Mouse (Mus musculus) limb, embryonic 13.5 days (tissue): ENCODE data around the gene Olfr1166. TPM values are rescaled to one million over a fixed set of nuclear protein-coding genes. Genes with fewer than 3 reads are reported as not detected.
"Not testable (repeated sequence)": the region's sequence is repeated elsewhere in the genome, so short reads cannot be mapped to it uniquely, and the experiment has no call there.

ENCODE experiments used
- ATAC-seq: fragments of 200-750 bp; cut with Nextera tagmentation; 2 replicates; pipeline ENCODE4 v1.8.0; 2017; ENCODE audit warnings: low read depth, moderate number of reproducible peaks, moderate TSS enrichment; ENCODE audit not compliant: low FRiP score
- H3K27ac ChIP-seq: fragments of 300-500 bp; sonication (generic); 2 replicates; pipeline ENCODE4 v1.5.1; 2015; ENCODE audit warnings: inconsistent platforms, mild to moderate bottlenecking, moderate library complexity
- H3K27me3 ChIP-seq: fragments of 300-500 bp; sonication (generic); 2 replicates; pipeline ENCODE4 v1.6.1; 2015; ENCODE audit warnings: mild to moderate bottlenecking, inconsistent platforms
- H3K36me3 ChIP-seq: fragments of 300-500 bp; sonication (generic); 2 replicates; pipeline ENCODE4 v1.6.1; 2015; ENCODE audit warnings: inconsistent platforms, mild to moderate bottlenecking, moderate library complexity
- H3K4me1 ChIP-seq: fragments of 300-500 bp; sonication (generic); 2 replicates; pipeline ENCODE4 v1.6.1; 2015; ENCODE audit warnings: inconsistent platforms
- H3K4me2 ChIP-seq: fragments of 300-500 bp; sonication (generic); replicated peaks from 2 replicates; pipeline ENCODE4 v1.6.1; 2015; ENCODE audit warnings: inconsistent platforms, mild to moderate bottlenecking, moderate library complexity
- H3K4me3 ChIP-seq: fragments of 300-500 bp; sonication (generic); 2 replicates; pipeline ENCODE4 v1.5.1; 2015; ENCODE audit warnings: moderate library complexity, mild to moderate bottlenecking, inconsistent platforms
- H3K9ac ChIP-seq: fragments of 300-500 bp; sonication (generic); 2 replicates; pipeline ENCODE4 v1.6.1; 2015; ENCODE audit warnings: mild to moderate bottlenecking, inconsistent platforms
- H3K9me3 ChIP-seq: fragments of 300-500 bp; sonication (generic); 2 replicates; pipeline ENCODE4 v1.6.1; 2016; ENCODE audit warnings: inconsistent platforms
- WGBS: fragments of 180-500 bp; shearing (Covaris S2); methylation state at CpG from one replicate; pipeline ENCODE4 v1.1.7; 2015; 5-methylcytosine and 5-hydroxymethylcytosine counted together
- polyA plus RNA-seq: library from polyadenylated mRNA; unstranded; fragments of >200 nt; fragmentation: Nextera tagmentation; extraction: Ambion mirVana; gene quantifications from 2 replicates; pipeline ENCODE4 v1.2.1, GENCODE M21; 2015

The Olfr1166 gene
- polyA plus RNA-seq = not detected in 2 replicates

GRCm38 (mm10) chr2:88128172-88128571, at the start of gene Olfr1166:
TSS of gene Olfr1166 (minus strand) at chr2:88128272.
- 89% methylated on average over 1 of the region's 1 CpGs for WGBS
- Histone ChIP-seq H3K27ac (no peak within 1 kb of the TSS), H3K4me3 (no peak within 1 kb of the TSS), H3K4me2 (no peak within 1 kb of the TSS), H3K9ac (no peak within 1 kb of the TSS), H3K27me3 (no peaks in the 10 kb centered on the region), H3K9me3 (no peaks in the 10 kb centered on the region), H3K36me3 (no peaks in the 10 kb centered on the region), H3K4me1 (no peaks in the 10 kb centered on the region)
- ATAC-seq = no peak

- not testable (repeated sequence) for H3K27me3 ChIP-seq, H3K36me3 ChIP-seq, ATAC-seq, H3K4me2 ChIP-seq, H3K27ac ChIP-seq, H3K4me1 ChIP-seq, H3K4me3 ChIP-seq, H3K9me3 ChIP-seq, H3K9ac ChIP-seq
- 89% methylated on average over 1 of the region's 1 CpGs for WGBS
Measured at GRCm38 (mm10) chr2:88155093-88155492, 27.0 kb upstream of the Olfr1166 start, which contains the start of gene Olfr1167. TSS of gene Olfr1167 (minus strand) at chr2:88155193.

GRCm38 (mm10) chr2:88093866-88094265, 34.2 kb downstream of the Olfr1166 start, which contains the start of gene Olfr1164:
TSS of gene Olfr1164 (minus strand) at chr2:88093966.
- Histone ChIP-seq H3K4me3 (no peak within 1 kb of the TSS), H3K27me3 (no peaks in the 10 kb centered on the region), H3K4me2 (no peak within 1 kb of the TSS), H3K36me3 (no peaks in the 10 kb centered on the region), H3K9ac (no peak within 1 kb of the TSS), H3K4me1 (no peaks in the 10 kb centered on the region), H3K27ac (no peak within 1 kb of the TSS), H3K9me3 (no peaks in the 10 kb centered on the region)
- WGBS = 79% methylated on average over 4 of the region's 4 CpGs
- ATAC-seq = no peak

Other genes starting within 250 kb of the Olfr1166 start
- gene Olfr1153, start 233.3 kb downstream of the Olfr1166 start, polyA plus RNA-seq = not detected in 2 replicates
- gene Olfr1154, start 223.1 kb downstream of the Olfr1166 start, polyA plus RNA-seq = not detected in 2 replicates
- not detected in 2 replicates for gene Olfr1155, start 183.1 kb downstream of the Olfr1166 start, polyA plus RNA-seq
- not detected in 2 replicates for gene Olfr1156, start 175.2 kb downstream of the Olfr1166 start, polyA plus RNA-seq
- not detected in 2 replicates for gene Olfr1157, start 160.0 kb downstream of the Olfr1166 start, polyA plus RNA-seq
- gene Olfr74, start 153.6 kb downstream of the Olfr1166 start, polyA plus RNA-seq = not detected in 2 replicates
- gene Olfr1158, start 138.2 kb downstream of the Olfr1166 start, polyA plus RNA-seq = not detected in 2 replicates
- not detected in 2 replicates for gene Olfr1160, start 120.0 kb downstream of the Olfr1166 start, polyA plus RNA-seq
- not detected in 2 replicates for gene Olfr1161, start 105.5 kb downstream of the Olfr1166 start, polyA plus RNA-seq
- gene Olfr73, start 90.6 kb downstream of the Olfr1166 start, polyA plus RNA-seq = not detected in 2 replicates
- gene Olfr1162, start 77.1 kb downstream of the Olfr1166 start, polyA plus RNA-seq = not detected in 2 replicates
- gene Olfr1163, start 56.4 kb downstream of the Olfr1166 start, polyA plus RNA-seq = not detected in 2 replicates
- not detected in 2 replicates for gene Olfr1164, start 34.3 kb downstream of the Olfr1166 start, polyA plus RNA-seq
- not detected in 2 replicates for gene Olfr1167, start 26.9 kb upstream of the Olfr1166 start, polyA plus RNA-seq
- gene Olfr1168, start 53.6 kb upstream of the Olfr1166 start, polyA plus RNA-seq = not detected in 2 replicates
- not detected in 2 replicates for gene Olfr1170, start 100.1 kb upstream of the Olfr1166 start, polyA plus RNA-seq
- gene Olfr1173, start 151.6 kb upstream of the Olfr1166 start, polyA plus RNA-seq = not detected in 2 replicates
- gene Olfr1174-ps, start 186.9 kb upstream of the Olfr1166 start, polyA plus RNA-seq = not detected in 2 replicates
- gene Olfr1175-ps, start 198.9 kb upstream of the Olfr1166 start, polyA plus RNA-seq = not detected in 2 replicates
- not detected in 2 replicates for gene Olfr1176, start 208.4 kb upstream of the Olfr1166 start, polyA plus RNA-seq
- gene Olfr1177-ps, start 218.2 kb upstream of the Olfr1166 start, polyA plus RNA-seq = not detected in 2 replicates